Mouse (Mus musculus) c-Kit-positive CD71-negative TER-119-negative erythroid progenitor cells, embryonic 14.5 days (primary cell): Measurements from ENCODE around the gene Aebp2.
"Not testable (repeated sequence)": the region's sequence is repeated elsewhere in the genome, so short reads cannot be mapped to it uniquely, and the experiment has no call there.

ENCODE experiments used
- DNase-seq: peaks from one replicate; pipeline ENCODE4 v3.0.0-alpha.2; 2013; ENCODE audit warnings: low read depth

Aebp2 gene

DNA sequence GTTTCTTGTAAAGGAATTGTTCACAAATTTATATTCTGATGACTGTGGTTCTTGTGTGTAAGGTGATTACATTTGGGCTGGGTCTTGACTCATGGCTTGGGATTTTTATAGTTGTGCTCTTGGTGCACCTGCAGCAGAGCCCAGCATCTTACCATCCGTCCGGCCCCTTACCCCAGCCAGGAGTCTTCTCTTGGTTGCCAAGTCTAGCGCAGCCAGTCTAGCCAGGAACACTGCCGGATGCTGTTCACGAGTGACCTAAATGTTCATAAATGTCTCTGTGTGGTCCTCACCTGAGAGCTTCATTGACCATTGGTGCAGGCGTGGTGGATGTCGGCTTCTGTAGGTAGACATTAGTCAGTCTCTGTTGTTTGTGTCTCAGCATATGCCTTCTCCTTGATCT is 33.0 kb downstream of the Aebp2 start:
- DNase-seq = no peak

DNA sequence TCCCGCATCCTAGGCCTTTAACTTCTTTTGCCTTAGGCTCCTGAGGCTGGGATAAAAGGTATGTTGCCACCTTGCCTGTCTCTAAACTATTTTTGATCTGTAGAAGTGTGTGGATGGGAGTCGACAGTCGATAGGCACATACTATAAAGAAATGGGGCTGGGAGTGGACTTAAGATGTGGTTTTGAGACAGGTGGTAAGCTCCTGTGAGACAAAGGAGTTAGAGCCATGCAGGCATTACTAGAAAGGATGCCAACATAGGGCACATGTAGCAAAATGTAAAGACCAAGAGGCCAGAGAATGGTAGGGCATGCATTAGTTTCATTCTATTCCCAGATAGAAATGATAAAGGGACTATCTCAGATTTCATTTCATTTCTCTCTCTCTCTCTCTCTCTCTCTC is 34.5 kb downstream of the Aebp2 start:
- DNase-seq = no peak

DNA sequence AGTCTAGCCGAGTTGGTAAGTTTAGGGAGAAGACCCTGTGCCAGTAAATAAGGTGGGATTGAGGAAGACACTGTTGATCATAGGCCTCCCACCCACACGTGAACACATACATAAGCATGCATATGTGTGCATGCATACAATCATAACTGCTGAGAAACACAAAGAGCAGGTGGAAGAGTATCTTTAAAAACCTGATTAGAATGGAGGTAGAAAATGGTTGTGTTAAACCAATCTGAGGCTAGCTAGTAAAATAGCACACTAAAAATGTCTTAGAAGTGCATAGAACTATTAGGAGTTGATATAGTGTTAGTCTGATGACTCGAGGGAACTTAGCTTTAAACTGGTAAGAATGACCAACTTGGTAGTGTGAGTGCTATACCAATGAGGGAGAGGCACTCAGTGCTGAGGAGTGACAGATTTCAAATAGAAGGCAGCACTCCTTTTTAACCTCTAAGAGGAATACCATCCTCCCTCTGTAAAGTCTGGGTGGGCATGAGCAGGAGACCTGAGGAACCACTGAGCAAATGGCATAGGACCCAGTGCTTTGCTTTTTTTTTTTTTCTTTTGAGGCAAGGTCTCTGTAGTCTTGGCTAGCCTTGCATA is 35.6 kb downstream of the Aebp2 start:
- DNase-seq = no peak

DNA sequence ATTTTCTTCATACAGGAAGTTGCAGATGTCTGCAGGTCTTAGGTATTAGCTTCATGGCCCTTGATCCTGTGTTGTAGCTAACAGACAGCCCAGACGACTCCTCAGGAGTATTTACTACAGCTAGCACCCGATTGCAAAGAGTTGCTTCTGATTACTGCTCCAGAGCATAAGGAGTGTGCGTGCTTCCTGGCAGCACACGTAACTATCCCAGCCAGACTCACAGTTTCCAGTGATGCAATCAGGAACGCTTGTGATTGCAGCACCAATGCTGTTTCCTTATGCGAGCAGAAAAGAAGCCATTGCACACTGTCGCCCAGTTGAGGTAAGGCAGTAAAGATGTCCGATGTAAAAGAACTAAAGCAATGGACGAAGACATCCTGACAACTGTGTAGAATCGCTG is 38.6 kb downstream of the Aebp2 start:
- no peak for DNase-seq

DNA sequence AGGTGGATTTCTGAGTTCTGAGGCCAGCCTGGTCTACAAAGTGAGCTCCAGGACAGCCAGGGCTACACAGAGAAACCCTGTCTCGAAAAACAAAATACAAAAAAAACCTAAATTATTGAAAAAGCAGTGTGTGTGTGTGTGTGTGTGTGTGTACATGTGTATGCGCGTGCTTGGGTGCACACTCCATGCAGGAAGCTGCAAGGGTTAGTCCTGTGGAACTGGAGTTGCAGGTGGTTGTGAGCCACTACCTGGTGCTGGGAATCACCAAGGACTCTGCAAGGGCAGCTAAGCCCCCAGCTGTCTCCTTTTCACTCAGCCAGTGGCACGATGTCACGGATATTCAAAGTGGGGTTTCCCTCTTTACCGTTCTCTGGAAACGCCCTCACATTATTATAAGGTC is 39.3 kb downstream of the Aebp2 start:
- DNase-seq = no peak

DNA sequence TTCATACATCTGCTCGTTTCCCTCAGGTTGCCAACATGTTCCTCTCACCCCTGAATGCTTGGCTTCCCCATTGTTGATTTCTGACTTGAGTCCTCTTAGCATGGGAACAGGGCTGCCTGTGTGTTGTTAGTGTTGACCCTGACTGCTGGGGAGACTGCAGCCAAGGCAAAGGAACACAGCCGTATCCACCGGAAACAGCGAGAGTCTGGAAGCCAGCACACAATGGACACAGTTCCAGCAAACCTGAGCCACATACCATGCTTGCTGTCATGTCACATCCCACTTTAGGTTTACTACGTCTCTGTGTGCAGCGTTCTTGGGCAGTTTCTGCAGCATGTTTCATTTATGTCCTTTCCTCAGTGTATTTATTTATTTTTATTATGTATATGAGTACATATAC is 39.8 kb downstream of the Aebp2 start:
- no peak for DNase-seq

GRCm38 (mm10) chr6:140662697-140663096 is 40.2 kb downstream of the Aebp2 start:
- DNase-seq = not testable (repeated sequence)

DNA sequence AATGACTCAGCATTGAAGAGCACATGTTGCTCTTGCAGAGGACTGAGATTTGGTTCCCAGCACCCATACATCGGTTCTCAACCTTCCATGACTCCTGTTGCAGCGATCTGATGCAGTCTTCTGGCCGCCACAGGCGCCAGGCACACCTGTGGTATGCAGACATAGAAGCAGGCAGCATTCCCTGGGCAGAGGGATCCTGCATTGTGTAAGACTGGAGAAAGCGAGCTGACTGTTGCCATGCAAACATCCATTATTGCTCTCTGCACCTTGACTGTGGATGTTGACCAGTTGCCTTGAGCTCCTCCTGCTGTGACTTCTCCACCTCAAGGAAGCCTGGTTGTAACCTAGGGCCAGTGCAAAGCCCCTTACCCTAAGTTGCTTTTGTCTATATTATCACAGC is 42.1 kb downstream of the Aebp2 start:
- DNase-seq = no peak

DNA sequence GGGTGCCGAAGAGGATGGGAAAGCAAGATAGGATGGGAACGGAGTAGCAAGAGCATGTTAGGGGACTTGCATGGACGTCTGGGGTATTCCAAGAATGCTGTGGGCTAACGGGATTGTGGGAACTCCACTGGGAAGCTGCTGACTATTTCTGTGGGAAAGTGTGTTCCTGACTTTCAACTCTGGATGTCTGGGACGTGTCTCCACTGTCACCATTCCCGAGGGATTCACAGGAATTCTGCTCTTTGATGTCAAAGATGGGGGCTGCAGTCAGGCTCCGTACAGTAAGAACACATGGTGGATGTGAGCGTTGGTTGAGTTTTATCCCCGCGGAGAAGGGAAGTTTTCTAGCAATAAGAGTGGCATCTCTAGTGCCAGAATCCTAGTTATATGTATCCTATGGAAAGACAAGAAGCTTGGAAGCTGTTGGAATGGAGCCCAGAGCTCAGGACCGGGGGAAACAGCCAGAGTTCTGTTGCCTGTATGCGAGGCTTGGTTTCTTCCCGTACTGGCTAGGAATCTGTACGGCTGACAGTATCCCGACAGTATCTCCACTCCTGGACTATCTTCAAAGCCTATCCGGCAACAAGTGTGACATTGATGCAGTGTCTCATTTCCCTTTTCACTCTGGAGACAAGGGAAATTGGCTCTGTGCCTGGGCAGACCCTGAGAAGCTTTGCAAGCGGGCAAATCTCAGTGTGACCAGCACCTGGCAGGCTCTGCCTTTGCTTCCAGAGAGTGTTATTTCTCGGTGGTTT is 44.2 kb downstream of the Aebp2 start:
- no peak for DNase-seq

DNA sequence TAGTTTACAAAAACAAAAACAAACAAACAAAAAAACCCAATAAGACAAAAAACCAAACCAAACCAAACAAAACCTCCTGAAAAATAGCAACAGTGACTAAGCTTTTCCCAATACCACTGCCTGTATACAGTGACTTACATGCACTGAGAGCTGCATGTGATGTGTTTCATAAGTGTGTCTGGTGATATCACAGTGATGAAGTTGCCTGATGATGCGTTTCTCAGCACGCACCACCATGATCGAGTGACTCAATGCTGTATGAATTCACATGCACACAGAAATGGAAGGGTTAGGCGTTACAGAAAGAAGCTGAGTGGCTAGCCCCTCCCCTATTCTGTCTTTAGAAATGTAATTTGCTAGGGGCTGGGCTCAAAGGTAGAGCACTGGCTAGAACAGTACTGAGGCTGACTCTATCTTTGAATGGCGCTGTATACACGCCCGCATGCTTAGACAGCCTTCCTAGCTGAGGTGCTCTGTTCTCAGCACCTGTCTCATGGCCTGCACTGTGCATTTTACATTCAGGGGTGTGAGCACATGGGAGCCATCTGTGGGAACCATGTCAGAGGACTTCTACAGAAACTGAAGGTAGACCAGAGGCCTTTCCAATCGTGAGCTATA is 44.9 kb downstream of the Aebp2 start:
- no peak for DNase-seq

DNA sequence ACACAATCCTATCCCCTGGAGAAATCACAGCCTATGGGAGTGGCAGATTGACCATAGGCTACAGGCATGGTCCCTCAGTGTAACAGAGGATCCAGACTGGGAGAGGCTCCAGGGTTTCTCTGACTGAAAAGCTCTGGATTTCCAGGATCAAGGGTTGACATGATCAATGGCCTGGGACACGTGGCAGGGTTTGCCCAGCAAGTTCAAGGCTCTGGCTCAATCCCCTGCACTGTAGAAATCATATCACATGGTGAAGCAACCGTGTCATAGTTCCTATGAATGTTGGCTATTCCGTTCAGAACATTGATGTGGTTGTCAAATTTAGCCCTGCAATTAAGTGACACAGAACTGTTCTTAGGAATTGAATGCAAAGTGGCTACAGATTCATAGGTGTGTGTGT is 52.0 kb downstream of the Aebp2 start:
- no peak for DNase-seq

DNA sequence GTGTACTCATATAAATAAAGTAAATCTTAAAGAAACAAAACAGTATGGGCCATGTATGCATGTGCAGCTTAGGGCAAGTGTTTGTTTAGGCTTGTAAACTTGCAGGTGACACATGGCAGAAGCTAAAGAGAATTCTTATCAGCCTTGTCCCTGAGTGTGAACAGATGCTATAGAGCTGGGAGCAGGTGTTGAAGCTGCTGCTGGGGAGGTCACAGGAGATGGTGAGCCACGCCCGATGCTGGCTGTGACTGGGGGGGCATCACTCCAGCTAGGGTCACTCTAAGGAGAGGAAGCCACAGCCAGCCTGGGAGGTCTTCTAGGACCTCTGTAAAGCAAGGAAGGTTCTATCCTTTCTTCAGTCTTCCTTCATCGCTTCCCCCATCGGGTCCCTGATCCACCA is 53.6 kb downstream of the Aebp2 start:
- DNase-seq = no peak

- no peak for DNase-seq
Observed at GRCm38 (mm10) chr6:140677041-140677440, 54.6 kb downstream of the Aebp2 start.

- DNase-seq = no peak
Observed at GRCm38 (mm10) chr6:140677960-140678359, 55.5 kb downstream of the Aebp2 start.

GRCm38 (mm10) chr6:140678658-140679271 is 56.3 kb downstream of the Aebp2 start:
- peak; percentile 36 for DNase-seq

DNA sequence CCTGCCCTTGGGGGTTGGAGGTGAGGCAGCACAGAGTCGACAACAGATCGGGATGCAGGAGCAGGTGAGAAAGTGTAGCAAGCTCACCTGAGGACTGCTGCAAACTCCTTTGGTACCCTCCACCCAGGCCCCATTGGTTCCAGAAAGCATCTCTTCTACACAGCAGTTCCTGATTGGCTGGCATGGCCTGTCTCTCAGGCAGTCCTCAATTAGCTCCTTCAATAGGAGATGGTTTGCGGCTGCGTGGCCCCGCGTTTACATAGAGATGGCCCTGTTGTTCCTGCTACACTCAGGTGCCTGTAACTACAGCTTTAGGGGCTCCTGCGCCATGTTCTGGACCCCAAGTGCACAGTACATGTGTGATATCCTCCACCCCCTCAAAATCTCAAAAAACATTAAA is 58.2 kb downstream of the Aebp2 start:
- DNase-seq = no peak

DNA sequence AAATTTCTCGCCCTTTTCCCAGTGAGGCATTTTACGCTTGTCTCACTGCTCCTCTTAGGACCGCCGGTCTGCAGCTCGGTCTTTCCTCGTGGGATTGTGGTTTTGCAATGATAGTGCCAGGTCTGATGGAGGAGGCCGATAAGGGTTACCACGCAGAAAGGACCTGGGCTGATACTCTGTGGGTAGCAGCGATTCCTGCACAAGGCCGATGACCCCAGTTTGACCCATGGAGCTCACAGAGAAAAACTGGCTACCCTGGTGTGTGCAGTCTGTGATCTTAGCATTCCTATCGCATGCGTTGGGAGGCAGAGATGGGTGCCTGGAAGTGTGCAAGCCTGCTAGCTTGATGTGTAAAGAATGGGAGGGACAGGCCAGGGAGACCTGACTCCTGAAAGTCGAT is 60.4 kb downstream of the Aebp2 start:
- DNase-seq = no peak

DNA sequence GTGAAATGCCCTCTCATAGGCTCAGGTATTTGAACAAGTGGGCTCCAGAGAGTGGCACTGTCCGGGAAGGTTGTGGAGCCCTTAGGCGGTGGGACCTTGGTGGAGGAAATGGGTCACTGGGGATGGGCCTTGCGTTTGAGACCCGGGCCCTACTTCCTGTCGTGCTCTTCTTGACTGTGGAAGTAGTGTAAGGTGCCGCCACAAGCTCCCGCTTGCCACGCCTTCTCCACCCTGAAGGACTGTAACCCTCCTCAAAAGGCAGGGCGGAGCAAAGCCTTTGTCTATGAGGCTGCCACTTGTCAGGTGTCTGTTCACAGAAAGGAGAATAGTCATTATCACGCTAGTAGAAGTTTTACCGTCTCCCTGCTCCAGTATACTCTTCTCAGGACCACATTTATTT is 61.9 kb downstream of the Aebp2 start:
- DNase-seq = no peak

DNA sequence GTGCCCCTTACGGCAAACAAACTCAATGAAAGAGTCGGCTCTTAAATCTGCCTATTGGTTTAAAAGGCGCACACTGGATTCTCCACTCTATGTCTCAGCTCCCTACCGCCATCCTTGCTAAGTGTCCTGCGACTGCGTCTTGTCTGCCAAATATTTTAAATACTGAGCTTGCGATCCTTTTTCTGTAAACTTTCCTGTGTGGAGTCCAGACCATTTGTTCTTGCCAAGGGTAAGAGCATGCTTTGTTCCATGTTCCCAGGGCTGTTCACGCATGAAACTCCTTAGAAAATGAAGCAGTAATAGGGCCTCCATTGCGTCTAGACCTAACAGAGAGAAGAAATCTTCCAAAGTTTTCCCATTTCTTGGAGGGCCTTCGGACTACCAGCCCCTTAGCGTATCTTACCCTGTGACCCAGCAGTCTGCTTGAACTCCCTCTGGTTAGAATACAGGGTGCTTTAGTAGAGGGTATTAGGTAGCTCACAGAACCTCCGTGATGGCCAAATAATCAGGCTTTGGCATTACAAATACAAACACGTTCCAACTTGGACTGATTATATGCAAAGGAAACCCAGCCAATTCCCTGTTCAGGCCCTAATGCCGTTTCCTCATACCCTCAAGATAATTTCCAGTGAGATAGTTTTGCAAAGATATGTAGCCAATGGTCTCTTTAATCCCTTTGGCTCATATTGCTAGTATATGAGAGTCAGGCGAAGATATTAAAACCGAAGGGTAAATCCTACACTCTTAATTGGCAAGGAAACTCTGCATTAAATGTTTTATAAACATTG is 67.3 kb downstream of the Aebp2 start:
- no peak for DNase-seq

DNA sequence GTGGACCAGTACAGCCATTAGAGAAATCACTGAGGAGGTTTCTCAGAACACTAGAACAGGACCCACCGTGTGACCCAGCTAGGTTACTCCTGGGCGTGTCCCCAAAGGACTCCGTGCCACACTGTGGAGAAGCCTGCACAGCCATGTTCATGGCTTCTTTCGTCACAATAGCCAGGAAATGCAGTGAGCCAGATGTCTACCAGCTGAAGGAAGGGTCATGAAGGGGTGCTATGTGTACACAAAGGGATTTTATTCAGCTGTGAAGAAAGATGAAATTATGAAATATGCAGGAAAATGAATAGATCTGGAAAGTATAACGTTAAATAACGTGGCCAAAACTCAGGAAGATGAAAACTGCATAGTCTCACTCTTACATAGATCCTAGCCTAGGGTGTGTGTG is 69.7 kb downstream of the Aebp2 start:
- DNase-seq = no peak

- DNase-seq = no peak
Observed at GRCm38 (mm10) chr6:140696192-140696879, 73.9 kb downstream of the Aebp2 start.

DNA sequence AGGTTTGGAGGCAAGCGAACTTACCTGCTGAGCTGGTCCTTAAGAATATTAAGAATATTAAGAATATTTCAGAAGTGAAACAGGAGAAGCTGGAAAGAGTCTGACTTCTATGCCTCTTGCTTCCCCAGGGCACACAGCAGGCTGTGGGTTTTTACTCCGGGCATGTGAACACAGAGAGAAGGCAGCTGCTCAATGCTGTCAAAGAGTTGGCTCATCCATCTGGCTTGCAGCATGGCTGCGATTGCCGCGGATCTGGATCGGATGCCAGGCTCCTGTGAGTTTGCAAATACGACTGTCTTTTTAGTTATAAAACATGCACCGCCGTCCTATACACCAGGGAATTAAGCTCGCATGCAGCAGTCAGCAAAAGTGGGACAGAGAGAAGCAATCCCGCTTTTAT is 75.5 kb downstream of the Aebp2 start:
- DNase-seq = no peak
